Mouse (Mus musculus) limb, embryonic 14.5 days (tissue): ENCODE data around the gene Gm45062. TPM values are rescaled to one million over a fixed set of nuclear protein-coding genes. Genes with fewer than 3 reads are reported as not detected.
A peak's percentile ranks its signal among the peaks of the same experiment; 100 is the strongest.

Experiments
- ATAC-seq: fragments of 200-750 bp; cut with Nextera tagmentation; 2 replicates; pipeline ENCODE4 v1.8.0; 2017; ENCODE audit warnings: low read depth, moderate number of reproducible peaks, moderate TSS enrichment; ENCODE audit not compliant: low FRiP score
- DNase-seq: peaks from one replicate; pipeline ENCODE4 v3.0.0-alpha.2; 2015; ENCODE audit warnings: low spot score
- H3K27ac ChIP-seq: fragments of 300-500 bp; sonication (generic); replicated peaks from 2 replicates; pipeline ENCODE4 v1.5.1; 2014; ENCODE audit warnings: low read depth, mild to moderate bottlenecking, low read length, moderate library complexity, mixed read lengths
- H3K27me3 ChIP-seq: fragments of 300-500 bp; sonication (generic); 2 replicates; pipeline ENCODE4 v1.6.1; 2014; ENCODE audit warnings: low read length, mixed read lengths; ENCODE audit not compliant: control insufficient read depth, insufficient read depth
- H3K36me3 ChIP-seq: fragments of 300-500 bp; sonication (generic); 2 replicates; pipeline ENCODE4 v1.6.1; 2014; ENCODE audit warnings: mild to moderate bottlenecking, low read length, moderate library complexity, mixed read lengths; ENCODE audit not compliant: control insufficient read depth, insufficient read depth
- H3K4me1 ChIP-seq: fragments of 300-500 bp; sonication (generic); 2 replicates; pipeline ENCODE4 v1.6.1; 2014; ENCODE audit warnings: antibody characterized with exemption, low read length, mixed read lengths; ENCODE audit not compliant: control insufficient read depth, insufficient read depth
- H3K4me2 ChIP-seq: fragments of 300-500 bp; sonication (generic); replicated peaks from 2 replicates; pipeline ENCODE4 v1.6.1; 2014; ENCODE audit warnings: low read depth, mild to moderate bottlenecking, low read length, moderate library complexity; ENCODE audit not compliant: severe bottlenecking
- H3K4me3 ChIP-seq: fragments of 300-500 bp; sonication (generic); replicated peaks from 2 replicates; pipeline ENCODE4 v1.5.1; 2014; ENCODE audit warnings: low read length
- H3K9ac ChIP-seq: fragments of 300-500 bp; sonication (generic); 2 replicates; pipeline ENCODE4 v1.6.1; 2014; ENCODE audit warnings: mild to moderate bottlenecking, low read depth, low read length, moderate library complexity; ENCODE audit not compliant: severe bottlenecking
- H3K9me3 ChIP-seq: fragments of 300-500 bp; sonication (generic); 2 replicates; pipeline ENCODE4 v1.6.1; 2016; ENCODE audit warnings: low read length; ENCODE audit not compliant: control insufficient read depth
- POLR2A ChIP-seq: fragments of 200-500 bp; IDR thresholded peaks from 2 replicates; pipeline ENCODE4 v1.8.0; 2012; ENCODE audit warnings: inconsistent platforms, mild to moderate bottlenecking, moderate library complexity, borderline replicate concordance; ENCODE audit not compliant: insufficient read depth, insufficient read length; ENCODE audit errors: extremely low read depth
- WGBS: fragments of 180-500 bp; shearing (Covaris S2); extraction: QIAGEN DNeasy Blood & Tissue Kit; methylation state at CpG from one replicate; pipeline ENCODE4 v1.1.7; 2014; 5-methylcytosine and 5-hydroxymethylcytosine counted together
- polyA plus RNA-seq, 2 experiments: library from polyadenylated mRNA; depleted of rRNA in 1 of 2; stranded (reverse) in 1 of 2; unstranded in 1 of 2; fragments of >200 nt; fragmentation: Nextera tagmentation in 1 of 2; extraction: Ambion mirVana in 1 of 2; gene quantifications; 2 replicates each; pipeline versions ENCODE4 v1.2.1 to v1.2.3; 2012 to 2014

Gene Gm45062
- polyA plus RNA-seq, 2 experiments: 8.7 to 14.7 TPM

DNA sequence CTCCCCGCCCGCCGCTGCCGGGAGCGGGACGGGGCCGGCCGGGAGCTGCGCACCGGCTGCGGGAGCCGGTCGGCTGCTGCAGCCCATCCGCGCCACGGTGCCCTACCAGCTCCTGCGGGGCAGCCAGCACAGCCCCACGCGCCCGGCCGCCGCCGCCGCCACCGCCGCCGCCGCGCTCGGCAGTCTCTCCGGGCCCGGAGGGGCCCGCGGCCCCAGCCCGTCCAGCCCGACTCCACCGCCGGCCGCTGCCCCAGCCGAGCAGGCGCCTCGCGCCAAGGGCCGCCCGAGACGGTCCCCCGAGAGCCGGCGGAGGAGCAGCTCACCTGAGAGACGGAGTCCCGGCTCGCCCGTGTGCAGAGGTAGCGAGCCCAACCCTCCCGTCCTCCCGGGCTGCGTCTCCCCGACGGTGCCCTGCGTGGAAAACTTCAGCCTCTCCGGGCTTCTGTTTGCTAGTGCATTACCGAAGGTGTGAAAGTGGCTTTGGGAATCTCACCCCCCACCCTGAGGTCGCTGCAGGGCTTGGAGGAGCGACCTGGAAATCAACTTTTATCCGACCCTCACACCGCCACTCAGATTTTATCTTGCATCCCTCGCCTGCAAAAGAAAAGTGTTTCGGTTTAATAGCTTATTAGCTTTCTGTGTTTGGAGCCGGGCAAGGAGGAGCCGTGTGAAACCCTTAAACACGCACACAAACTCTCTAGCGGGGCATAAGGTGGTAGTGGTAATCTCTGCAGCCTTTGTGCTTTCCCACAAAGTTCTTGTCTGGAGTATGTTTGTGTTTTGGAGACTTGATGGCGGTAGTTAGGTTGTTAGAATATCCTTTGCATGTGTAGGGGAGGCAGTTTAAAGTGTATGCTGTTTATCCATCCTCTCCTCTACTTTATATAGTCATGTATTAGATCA lies 251.0 kb downstream of the Gm45062 start:
- DNase-seq (no peak), ATAC-seq (peak; percentile 7; the same call in 1 of the 2 replicates)
- no peak for TF ChIP-seq POLR2A
- WGBS: 4% methylated on average over 55 of the region's 73 CpGs
- Histone ChIP-seq H3K9ac (peak overlapping the region; percentile 96), H3K4me2 (peak overlapping the region; percentile 69), H3K27ac (peak overlapping the region; percentile 97), H3K4me1 (peaks cover 23% of the 10 kb centered on the region), H3K4me3 (peak overlapping the region; percentile 90), H3K9me3 (no peaks in the 10 kb centered on the region), H3K27me3 (no peaks in the 10 kb centered on the region), H3K36me3 (no peaks in the 10 kb centered on the region)

- no peak for TF ChIP-seq POLR2A
- H3K4me2 ChIP-seq: peak overlapping the region; percentile 69
- no peaks in the 10 kb centered on the region for H3K27me3 ChIP-seq
- 3% methylated on average over 7 of the region's 7 CpGs for WGBS
- H3K9ac ChIP-seq: peak overlapping the region; percentile 96
- ATAC-seq: no peak
- peak overlapping the region; percentile 97 for H3K27ac ChIP-seq
- H3K36me3 ChIP-seq: no peaks in the 10 kb centered on the region
- H3K9me3 ChIP-seq: no peaks in the 10 kb centered on the region
- no peak for DNase-seq
- H3K4me1 ChIP-seq: peaks cover 23% of the 10 kb centered on the region
- peak overlapping the region; percentile 90 for H3K4me3 ChIP-seq
Observed at GRCm38 (mm10) chr6:8510864-8511428, 251.7 kb downstream of the Gm45062 start.

GRCm38 (mm10) chr6:8511447-8511846 lies 252.2 kb downstream of the Gm45062 start:
- ATAC-seq: no peak
- H3K9me3 ChIP-seq: no peaks in the 10 kb centered on the region
- peak overlapping the region; percentile 97; the same call in 1 of the 2 replicates for H3K27ac ChIP-seq
- no peaks in the 10 kb centered on the region for H3K36me3 ChIP-seq
- H3K4me1 ChIP-seq: peaks cover 23% of the 10 kb centered on the region
- no peaks in the 10 kb centered on the region for H3K27me3 ChIP-seq
- peak overlapping the region; percentile 69 for H3K4me2 ChIP-seq
- no peak for TF ChIP-seq POLR2A
- H3K9ac ChIP-seq: peak overlapping the region; percentile 96
- peak overlapping the region; percentile 90 for H3K4me3 ChIP-seq
- DNase-seq: no peak
- 5% methylated on average over 3 of the region's 3 CpGs for WGBS

DNA sequence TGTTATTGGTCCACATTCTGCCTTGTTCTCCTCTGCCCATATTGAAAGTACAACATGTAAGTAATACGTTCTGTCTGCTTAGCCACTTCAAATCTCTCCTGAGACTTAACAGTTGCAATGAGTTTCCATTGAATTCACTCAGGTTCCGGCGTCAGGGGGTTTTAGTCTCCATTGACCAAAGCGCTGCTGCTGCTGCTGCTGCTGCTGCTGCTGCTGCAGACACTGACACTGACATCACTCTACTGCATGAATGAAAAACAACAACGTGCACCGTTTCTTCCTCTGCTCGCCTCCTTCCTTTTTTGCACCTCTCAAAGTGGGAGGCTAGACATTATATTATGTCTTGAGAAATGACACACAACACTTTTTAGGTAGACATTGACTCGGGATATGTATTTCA lies 253.2 kb downstream of the Gm45062 start:
- Histone ChIP-seq H3K9me3 (no peaks in the 10 kb centered on the region), H3K36me3 (no peaks in the 10 kb centered on the region), H3K9ac (peak overlapping the region; percentile 37), H3K4me2 (peak overlapping the region; percentile 69), H3K27ac (no peak overlapping the region), H3K4me1 (peaks cover 23% of the 10 kb centered on the region), H3K4me3 (peak overlapping the region; percentile 90), H3K27me3 (no peaks in the 10 kb centered on the region)
- WGBS: 25% methylated on average over 8 of the region's 8 CpGs
- no peak for TF ChIP-seq POLR2A
- ATAC-seq (no peak), DNase-seq (no peak)

DNA sequence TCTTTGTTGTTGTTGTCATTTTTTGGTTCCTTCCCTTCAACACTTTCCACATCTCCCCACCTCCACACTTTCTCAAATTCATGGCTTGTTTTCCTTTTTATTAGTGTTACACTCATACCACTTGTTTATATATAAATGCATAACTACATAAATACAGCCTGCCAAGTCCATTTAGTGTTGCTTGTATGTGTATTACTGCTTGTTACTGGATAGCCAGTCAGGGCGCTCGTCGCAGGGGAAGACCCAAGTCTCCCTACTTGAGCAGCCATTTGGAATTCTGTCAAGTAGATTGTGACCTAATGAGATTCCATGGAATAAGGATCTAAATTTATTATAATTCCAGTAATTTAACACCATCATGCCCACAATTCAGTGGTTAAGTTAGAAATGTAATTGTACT lies 260.4 kb downstream of the Gm45062 start:
- H3K36me3 ChIP-seq: no peaks in the 10 kb centered on the region

More for the DNA sequence above, 260.4 kb downstream of the Gm45062 start:
- no peak overlapping the region for H3K27ac ChIP-seq
- no peaks in the 10 kb centered on the region for H3K9me3 ChIP-seq
- no peak for DNase-seq
- H3K27me3 ChIP-seq: no peaks in the 10 kb centered on the region
- no peak overlapping the region for H3K4me2 ChIP-seq
- 81% methylated on average over 3 of the region's 3 CpGs for WGBS
- no peaks in the 10 kb centered on the region for H3K4me1 ChIP-seq
- H3K9ac ChIP-seq: no peak overlapping the region
- no peak overlapping the region for H3K4me3 ChIP-seq
- TF ChIP-seq POLR2A: no peak
- ATAC-seq: no peak
